Mouse (Mus musculus) spleen, adult 2 months (tissue): ENCODE data around the gene Ncoa3.

Experiments
- CTCF ChIP-seq: fragments of 200-500 bp; IDR thresholded peaks from 2 replicates; pipeline ENCODE4 v1.5.1; 2011; ENCODE audit warnings: mild to moderate bottlenecking, inconsistent platforms; ENCODE audit not compliant: insufficient read depth, insufficient read length, insufficient replicate concordance; ENCODE audit errors: extremely low read depth
- POLR2A ChIP-seq: fragments of 200-500 bp; IDR thresholded peaks from 2 replicates; pipeline ENCODE4 v1.6.1; 2011; ENCODE audit warnings: low read depth, low read length, inconsistent platforms

GRCm38 (mm10) chr2:165992270-165993172 is at the start of gene Ncoa3:
- peak; percentile 94 for TF ChIP-seq POLR2A
- no peak for TF ChIP-seq CTCF
